Mouse (Mus musculus) liver, postnatal 0 days (tissue): Measurements from ENCODE around the gene Car11.

Experiments
- CTCF ChIP-seq: sonication (generic); IDR thresholded peaks from 2 replicates; pipeline ENCODE4 v1.5.1; 2016; ENCODE audit warnings: antibody characterized with exemption, low read depth
- EP300 ChIP-seq: IDR thresholded peaks from 2 replicates; pipeline ENCODE4 v1.6.1; 2016; ENCODE audit warnings: antibody characterized with exemption, low read depth, mild to moderate bottlenecking

- TF ChIP-seq CTCF: no peak
- TF ChIP-seq EP300: no peak
Observed at GRCm38 (mm10) chr7:45667761-45668160, 31.9 kb upstream of the Car11 start.
